Mouse (Mus musculus) hindbrain, postnatal 0 days (tissue): ENCODE data around the gene Tmem259. TPM values are rescaled to one million over a fixed set of nuclear protein-coding genes. Genes with fewer than 3 reads are reported as not detected.

Experiments
- ATAC-seq: fragments of 200-750 bp; cut with Nextera tagmentation; 2 replicates; pipeline ENCODE4 v1.8.0; 2017; ENCODE audit warnings: mild to moderate bottlenecking, moderate TSS enrichment, moderate library complexity
- DNase-seq: peaks from one replicate; pipeline ENCODE4 v3.0.0-alpha.2; 2015; ENCODE audit warnings: low spot score
- H3K27ac ChIP-seq: fragments of 300-500 bp; sonication (generic); 2 replicates; pipeline ENCODE4 v1.5.1; 2014; ENCODE audit warnings: mild to moderate bottlenecking
- H3K27me3 ChIP-seq: fragments of 300-500 bp; sonication (generic); 2 replicates; pipeline ENCODE4 v1.6.1; 2014; ENCODE audit warnings: low read length, mixed read lengths; ENCODE audit not compliant: insufficient read depth
- H3K36me3 ChIP-seq: fragments of 300-500 bp; sonication (generic); 2 replicates; pipeline ENCODE4 v1.6.1; 2014; ENCODE audit warnings: low read length, mixed read lengths; ENCODE audit not compliant: insufficient read depth
- H3K4me1 ChIP-seq: fragments of 300-500 bp; sonication (generic); 2 replicates; pipeline ENCODE4 v1.6.1; 2014; ENCODE audit warnings: antibody characterized with exemption, low read length, mixed read lengths; ENCODE audit not compliant: insufficient read depth
- H3K4me2 ChIP-seq: fragments of 300-500 bp; sonication (generic); 2 replicates; pipeline ENCODE4 v1.6.1; 2014; ENCODE audit warnings: low read depth, mild to moderate bottlenecking, low read length, moderate library complexity, mixed read lengths
- H3K4me3 ChIP-seq: fragments of 300-500 bp; sonication (generic); 2 replicates; pipeline ENCODE4 v1.5.1; 2014; ENCODE audit warnings: low read length
- H3K9ac ChIP-seq: fragments of 300-500 bp; sonication (generic); replicated peaks from 2 replicates; pipeline ENCODE4 v1.6.1; 2014; ENCODE audit warnings: mild to moderate bottlenecking, low read length, moderate library complexity, mixed read lengths
- H3K9me3 ChIP-seq: fragments of 300-500 bp; sonication (generic); 2 replicates; pipeline ENCODE4 v1.6.1; 2016; ENCODE audit warnings: low read length, mixed read lengths
- CTCF ChIP-seq: IDR thresholded peaks from 2 replicates; pipeline ENCODE4 v1.5.1; 2016; ENCODE audit warnings: antibody characterized with exemption, control low read depth, low read depth
- WGBS: fragments of 180-500 bp; shearing (Covaris S2); extraction: QIAGEN DNeasy Blood & Tissue Kit; methylation state at CpG from one replicate; pipeline ENCODE4 v1.1.7; 2014; 5-methylcytosine and 5-hydroxymethylcytosine counted together
- polyA plus RNA-seq: library from polyadenylated mRNA; unstranded; fragments of >200 nt; fragmentation: Nextera tagmentation; extraction: Ambion mirVana; gene quantifications from 2 replicates; pipeline ENCODE4 v1.2.1, GENCODE M21; 2015
- total RNA-seq: library from RNA; depleted of rRNA; stranded (reverse); fragments of >200 nt; gene quantifications from 2 replicates; pipeline ENCODE4 v1.2.3, GENCODE M21; 2014

Tmem259 gene
- total and polyA plus RNA-seq, 2 experiments from 2014 or later: 25.6 to 179 TPM

GRCm38 (mm10) chr10:79950661-79951060 lies 33.5 kb downstream of the Tmem259 start:
- no peak overlapping the region for H3K27ac ChIP-seq
- TF ChIP-seq CTCF: no peak
- H3K4me2 ChIP-seq: no peak overlapping the region
- no peak overlapping the region for H3K9ac ChIP-seq
- H3K36me3 ChIP-seq: peaks cover 19% of the 10 kb centered on the region
- no peak overlapping the region for H3K4me3 ChIP-seq
- 80% methylated on average over 18 of the region's 18 CpGs for WGBS
- no peak for ATAC-seq
- no peaks in the 10 kb centered on the region for H3K4me1 ChIP-seq
- no peaks in the 10 kb centered on the region for H3K27me3 ChIP-seq
- no peak for DNase-seq
- no peaks in the 10 kb centered on the region for H3K9me3 ChIP-seq

GRCm38 (mm10) chr10:79949873-79950272 lies 34.3 kb downstream of the Tmem259 start:
- Histone ChIP-seq H3K4me1 (no peaks in the 10 kb centered on the region), H3K36me3 (peaks cover 19% of the 10 kb centered on the region), H3K4me2 (no peak overlapping the region), H3K27me3 (no peaks in the 10 kb centered on the region), H3K27ac (no peak overlapping the region), H3K4me3 (no peak overlapping the region), H3K9me3 (no peaks in the 10 kb centered on the region), H3K9ac (no peak overlapping the region)
- DNase-seq: no peak
- no peak for ATAC-seq
- WGBS: 92% methylated on average over 4 of the region's 4 CpGs
- no peak for TF ChIP-seq CTCF

- no peak overlapping the region for H3K9ac ChIP-seq
- no peak overlapping the region for H3K4me2 ChIP-seq
- DNase-seq (no peak), ATAC-seq (no peak)
- no peak overlapping the region for H3K27ac ChIP-seq
- no peaks in the 10 kb centered on the region for H3K4me1 ChIP-seq
- no peaks in the 10 kb centered on the region for H3K27me3 ChIP-seq
- H3K4me3 ChIP-seq: no peak overlapping the region
- TF ChIP-seq CTCF: no peak
- peaks cover 11% of the 10 kb centered on the region; the same call in 1 of the 2 replicates for H3K36me3 ChIP-seq
- 85% methylated on average over 6 of the region's 6 CpGs for WGBS
- no peaks in the 10 kb centered on the region for H3K9me3 ChIP-seq
These were observed 36.6 kb downstream of the Tmem259 start for GRCm38 (mm10) chr10:79947502-79947901.

- 29% methylated on average over 7 of the region's 7 CpGs for WGBS
- H3K9ac ChIP-seq: no peak overlapping the region
These were observed 37.3 kb downstream of the Tmem259 start for GRCm38 (mm10) chr10:79946752-79947322.

GRCm38 (mm10) chr10:79945507-79946234 lies 38.5 kb downstream of the Tmem259 start:
- H3K27me3 ChIP-seq: no peaks in the 10 kb centered on the region
- 26% methylated on average over 16 of the region's 16 CpGs for WGBS
- H3K27ac ChIP-seq: no peak overlapping the region
- H3K36me3 ChIP-seq: 0 out of 2 replicates have a peak, but pooled peaks cover 5% of the 10 kb centered on the region
- no peaks in the 10 kb centered on the region for H3K9me3 ChIP-seq
- DNase-seq (peak; percentile 39), ATAC-seq (0 out of 2 replicates have a peak, but pooled peaks have one; percentile 27)
- H3K4me3 ChIP-seq: no peak overlapping the region
- H3K4me2 ChIP-seq: no peak overlapping the region
- no peaks in the 10 kb centered on the region for H3K4me1 ChIP-seq
- H3K9ac ChIP-seq: no peak overlapping the region
- TF ChIP-seq CTCF: no peak

More at GRCm38 (mm10) chr10:79946752-79947322, 37.3 kb downstream of the Tmem259 start:
- no peak overlapping the region for H3K4me3 ChIP-seq
- TF ChIP-seq CTCF: no peak
- H3K27ac ChIP-seq: no peak overlapping the region
- no peak for ATAC-seq
- no peaks in the 10 kb centered on the region for H3K27me3 ChIP-seq
- H3K9me3 ChIP-seq: no peaks in the 10 kb centered on the region
- no peaks in the 10 kb centered on the region for H3K4me1 ChIP-seq
- no peak for DNase-seq
- no peak overlapping the region for H3K4me2 ChIP-seq
- H3K36me3 ChIP-seq: peaks cover 11% of the 10 kb centered on the region; the same call in 1 of the 2 replicates

- H3K4me2 ChIP-seq: no peak overlapping the region
- no peak overlapping the region for H3K27ac ChIP-seq
These were observed 40.6 kb downstream of the Tmem259 start for GRCm38 (mm10) chr10:79943471-79943901.

GRCm38 (mm10) chr10:79942988-79943387 lies 41.1 kb downstream of the Tmem259 start:
- no peak for ATAC-seq
- H3K4me2 ChIP-seq: no peak overlapping the region
- no peak overlapping the region for H3K9ac ChIP-seq
- H3K4me3 ChIP-seq: no peak overlapping the region
- DNase-seq: no peak
- H3K9me3 ChIP-seq: no peaks in the 10 kb centered on the region
- WGBS: 93% methylated on average over 1 of the region's 1 CpGs
- no peaks in the 10 kb centered on the region for H3K36me3 ChIP-seq
- no peak overlapping the region for H3K27ac ChIP-seq
- no peaks in the 10 kb centered on the region for H3K4me1 ChIP-seq
- no peaks in the 10 kb centered on the region for H3K27me3 ChIP-seq
- TF ChIP-seq CTCF: no peak

More at GRCm38 (mm10) chr10:79943471-79943901, 40.6 kb downstream of the Tmem259 start:
- Histone ChIP-seq H3K4me3 (no peak overlapping the region), H3K9me3 (no peaks in the 10 kb centered on the region), H3K9ac (no peak overlapping the region), H3K36me3 (no peaks in the 10 kb centered on the region), H3K4me1 (no peaks in the 10 kb centered on the region), H3K27me3 (no peaks in the 10 kb centered on the region)
- TF ChIP-seq CTCF: no peak
- no peak for DNase-seq
- no peak for ATAC-seq
- WGBS: 74% methylated on average over 9 of the region's 9 CpGs
